Mouse (Mus musculus) skeletal muscle tissue, adult 2 months (tissue): ENCODE data around the gene Obsl1.

Source experiments
- DNase-seq: peaks from one replicate; pipeline ENCODE4 v3.0.0-alpha.2; 2012; ENCODE audit warnings: low read depth, low spot score

Obsl1 gene

DNA sequence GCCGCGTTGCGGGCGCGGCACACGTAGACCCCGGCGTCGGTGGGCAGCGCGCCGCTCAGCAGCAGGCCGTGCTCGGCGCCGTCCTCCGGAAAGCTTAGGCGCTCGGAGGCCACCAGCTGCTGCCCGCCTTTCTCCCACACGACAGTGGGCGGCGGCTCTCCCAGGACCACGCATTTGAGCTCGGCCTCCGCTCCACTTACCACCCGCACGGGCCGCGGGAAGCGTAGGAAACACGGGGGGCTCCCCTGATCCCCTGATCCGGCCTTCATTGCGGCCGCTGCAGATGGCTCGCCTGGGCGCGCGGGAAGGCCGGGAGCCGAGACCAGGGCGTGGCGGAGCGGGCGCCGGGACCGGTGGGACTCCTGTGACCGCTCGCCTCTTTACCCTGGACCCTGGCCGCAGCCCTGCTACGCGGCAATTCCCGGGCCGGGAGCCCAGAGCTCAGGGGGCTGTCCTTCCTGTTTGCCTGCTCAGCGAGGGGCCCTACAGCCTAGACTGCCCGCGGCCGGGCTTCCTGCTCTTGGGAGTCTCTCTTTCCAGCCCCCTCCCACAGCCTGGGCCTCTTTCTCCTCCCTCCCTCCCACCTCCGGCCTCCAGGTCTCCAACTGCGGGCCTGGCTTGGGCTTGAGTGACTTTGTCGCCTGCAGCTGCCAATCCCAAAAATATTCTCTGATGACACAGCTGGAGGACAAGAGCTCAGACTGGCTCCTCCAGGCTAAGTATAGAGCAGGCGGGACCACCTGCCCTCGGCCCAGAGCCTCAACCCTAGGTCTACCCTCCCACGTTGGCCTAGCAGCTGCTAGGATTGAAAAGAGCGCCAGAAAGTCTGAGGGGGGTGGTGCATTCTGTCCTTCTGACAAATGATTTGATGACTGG, at the start of gene Obsl1:
Gene Obsl1, minus strand, starts transcription at position 497 of the 876 bp plus-strand sequence.
- peak; percentile 83 for DNase-seq

DNA sequence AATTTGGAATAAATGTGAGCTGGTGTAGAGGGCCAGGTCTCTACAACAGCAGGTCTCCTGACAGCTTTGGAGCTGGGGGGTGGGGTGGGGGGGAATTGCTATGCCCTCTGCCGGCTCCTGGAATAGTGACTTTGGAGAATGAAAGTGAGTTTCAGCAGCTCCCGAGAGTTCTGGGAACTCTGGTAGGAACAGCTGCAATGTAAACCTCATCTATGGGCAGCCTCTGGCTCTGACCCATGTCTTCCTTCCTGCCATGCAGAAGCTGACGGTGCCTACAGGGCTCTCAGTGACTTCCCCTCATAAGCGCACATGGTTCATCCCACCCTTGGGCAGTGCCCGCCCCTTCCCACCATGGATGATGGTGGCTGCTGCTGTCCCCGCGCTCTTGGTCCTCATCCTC, 49.4 kb upstream of the Obsl1 start:
- no peak for DNase-seq

DNA sequence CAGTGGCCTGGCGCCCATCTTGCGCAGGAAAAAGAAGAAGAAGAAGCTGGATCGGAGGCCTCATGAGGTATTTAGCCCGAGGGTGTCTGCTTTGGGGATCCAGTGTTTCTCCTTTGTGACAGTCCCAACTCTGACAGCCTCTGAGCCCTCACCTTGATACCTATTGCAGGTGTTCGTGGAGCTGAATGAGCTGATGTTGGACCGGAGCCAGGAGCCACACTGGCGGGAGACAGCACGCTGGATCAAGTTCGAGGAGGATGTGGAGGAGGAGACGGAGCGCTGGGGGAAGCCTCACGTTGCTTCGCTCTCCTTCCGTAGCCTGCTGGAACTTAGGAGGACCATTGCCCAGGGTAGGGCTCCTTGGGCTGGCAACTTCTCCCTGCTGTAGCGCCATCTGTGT, 44.3 kb upstream of the Obsl1 start:
- no peak for DNase-seq

DNA sequence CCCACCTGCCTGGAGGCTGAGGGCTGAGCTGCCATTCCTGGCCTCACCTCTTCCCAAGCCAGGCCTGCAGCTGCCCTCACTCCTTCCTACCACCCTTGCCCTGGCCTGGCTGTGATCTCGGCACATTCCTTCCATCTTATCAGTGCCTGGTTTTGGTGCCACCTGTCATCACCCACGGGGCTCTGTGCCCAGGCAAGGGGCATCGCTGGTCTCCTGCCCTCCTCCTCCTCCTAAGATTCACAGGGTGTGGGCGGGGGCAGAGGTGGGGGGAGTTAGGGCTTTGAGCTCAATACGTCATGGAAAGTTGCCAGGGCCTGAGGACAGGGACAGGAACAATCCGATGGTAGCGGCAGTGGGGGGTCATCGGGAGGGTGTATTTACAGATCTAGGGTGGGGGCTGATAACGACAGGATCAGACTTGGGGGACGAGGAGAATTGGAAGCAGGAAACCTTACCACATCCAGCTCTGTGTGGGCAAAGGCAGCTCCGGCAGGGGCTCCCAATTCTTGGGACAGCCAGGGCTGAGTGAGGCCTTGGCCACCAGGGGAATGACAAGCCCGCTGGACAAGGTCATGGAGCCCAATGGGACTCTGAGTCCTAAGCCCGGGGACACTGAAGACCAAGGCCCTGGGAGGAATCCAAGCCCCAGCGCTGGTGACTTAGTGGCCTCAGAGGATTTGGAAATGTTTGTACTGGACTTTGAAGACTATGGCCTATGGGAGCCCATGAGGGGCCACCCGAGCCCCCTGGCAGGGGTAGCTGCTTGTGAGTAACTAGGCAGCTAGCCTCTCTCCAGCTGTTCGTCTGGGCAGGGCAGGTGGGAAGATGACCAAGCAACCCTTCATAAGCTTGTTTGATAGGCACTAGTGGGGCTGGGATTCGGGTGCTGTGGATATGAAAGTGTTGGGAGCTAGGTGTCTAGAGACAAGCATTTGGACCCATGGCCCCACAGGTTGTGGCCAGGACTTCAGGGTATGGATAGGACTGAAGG, 43.3 kb upstream of the Obsl1 start:
- DNase-seq, result no peak

DNA sequence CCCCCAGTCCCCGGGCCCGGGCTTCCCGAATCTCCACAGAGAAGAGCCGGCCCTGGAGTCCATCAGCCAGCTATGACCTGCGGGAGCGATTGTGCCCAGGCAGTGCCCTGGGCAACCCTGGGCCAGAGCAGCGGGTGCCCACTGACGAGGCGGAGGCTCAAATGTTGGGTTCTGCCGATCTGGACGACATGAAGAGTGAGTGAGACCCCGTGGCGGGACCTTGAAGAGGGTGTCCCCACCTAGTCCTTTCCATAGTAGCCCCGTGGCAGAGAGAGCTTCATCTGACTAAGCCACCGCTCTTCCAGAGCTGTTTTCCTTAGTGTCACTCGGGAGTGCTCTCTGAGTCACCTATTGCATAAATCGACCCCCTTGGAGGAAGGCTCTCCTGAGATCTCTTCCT, 42.6 kb upstream of the Obsl1 start:
- no peak for DNase-seq

DNA sequence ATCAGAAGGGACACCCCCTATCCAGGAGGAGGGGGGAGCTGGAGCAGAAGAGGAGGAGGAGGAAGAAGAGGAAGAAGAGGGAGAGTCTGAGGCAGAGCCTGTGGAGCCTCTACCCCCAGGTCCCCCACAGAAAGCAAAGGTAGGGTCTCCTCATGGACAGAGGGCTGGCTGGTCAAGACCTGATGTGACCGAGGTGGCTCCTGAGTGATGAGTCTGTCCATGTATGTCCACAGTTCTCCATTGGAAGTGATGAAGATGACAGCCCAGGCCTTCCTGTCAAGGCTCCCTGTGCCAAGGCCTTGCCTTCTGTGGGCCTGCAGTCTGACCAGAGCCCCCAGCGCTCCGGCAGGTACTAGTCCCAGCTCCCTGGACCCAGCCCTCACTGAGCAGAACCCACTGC, 41.8 kb upstream of the Obsl1 start:
- DNase-seq, result no peak

DNA sequence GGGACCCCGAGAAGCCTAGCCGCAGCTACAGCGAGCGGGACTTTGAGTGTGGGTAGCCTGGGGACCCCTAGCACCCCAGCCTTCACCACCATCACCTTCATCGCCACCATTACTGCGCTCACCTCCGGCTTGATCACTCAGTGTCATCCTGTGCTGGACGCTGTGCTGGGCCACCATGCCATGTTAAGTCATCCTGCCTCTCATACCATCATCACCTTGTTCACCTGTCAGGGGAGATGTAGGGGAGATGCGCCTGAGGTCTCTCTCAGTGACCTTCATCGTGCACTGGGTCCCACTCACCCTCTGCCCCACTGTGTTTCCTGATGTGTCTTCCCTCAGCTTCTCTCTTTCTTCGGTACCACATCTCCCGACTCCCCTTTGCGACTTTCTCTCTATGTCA, 41.1 kb upstream of the Obsl1 start:
- no peak for DNase-seq

DNA sequence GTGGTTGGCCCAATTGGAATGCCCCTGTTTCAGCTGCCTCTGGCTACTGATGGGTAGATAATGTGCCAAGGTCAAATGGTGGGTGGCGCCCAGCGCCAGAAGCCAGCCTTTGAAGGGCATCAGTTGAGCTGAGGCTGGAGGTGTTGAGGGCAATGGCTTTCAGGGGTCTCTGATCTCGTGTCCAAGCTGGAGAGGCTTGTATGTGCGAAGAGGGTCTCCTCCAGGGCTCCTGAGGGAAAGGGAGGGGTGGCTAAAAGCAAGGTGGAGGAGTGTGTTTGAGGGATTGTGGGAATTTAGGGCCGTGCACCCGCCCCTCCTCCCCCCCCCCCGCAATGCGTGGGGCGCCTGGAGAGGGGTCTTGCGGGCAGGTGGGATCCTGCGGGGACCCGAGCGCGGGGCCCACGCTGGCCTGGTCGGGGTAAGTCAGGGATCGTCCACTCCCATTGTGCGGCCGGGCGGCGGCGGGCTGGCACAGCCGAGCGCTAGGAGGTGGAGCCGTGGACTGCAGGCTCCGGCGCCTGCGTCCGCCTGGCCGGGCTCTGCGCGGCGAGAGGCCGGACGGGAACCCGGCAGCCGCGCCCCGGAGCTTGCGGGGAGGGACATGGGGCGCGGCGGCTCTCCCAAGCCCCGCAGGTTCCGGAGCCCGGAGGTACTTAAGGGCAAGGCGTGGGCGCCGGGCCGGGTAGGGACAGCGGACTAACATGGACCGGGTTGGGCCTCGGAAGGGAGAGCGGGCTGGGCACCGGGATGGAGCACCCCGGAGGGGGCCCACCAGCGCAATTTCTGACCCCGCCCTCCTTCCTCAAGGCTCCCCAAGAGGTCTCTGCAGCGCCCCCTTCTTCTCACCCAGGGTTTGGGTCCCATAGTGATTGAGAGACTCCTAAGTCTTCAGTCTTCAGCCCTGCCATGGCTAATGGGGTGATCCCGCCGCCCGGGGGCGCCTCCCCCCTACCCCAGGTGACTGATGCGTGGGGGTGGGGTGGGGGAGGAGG, 40.0 kb upstream of the Obsl1 start, which contains the start of gene Slc4a3:
Gene Slc4a3, plus strand, starts transcription at position 302 of the 992 bp plus-strand sequence.
- DNase-seq, result peak; percentile 27

DNA sequence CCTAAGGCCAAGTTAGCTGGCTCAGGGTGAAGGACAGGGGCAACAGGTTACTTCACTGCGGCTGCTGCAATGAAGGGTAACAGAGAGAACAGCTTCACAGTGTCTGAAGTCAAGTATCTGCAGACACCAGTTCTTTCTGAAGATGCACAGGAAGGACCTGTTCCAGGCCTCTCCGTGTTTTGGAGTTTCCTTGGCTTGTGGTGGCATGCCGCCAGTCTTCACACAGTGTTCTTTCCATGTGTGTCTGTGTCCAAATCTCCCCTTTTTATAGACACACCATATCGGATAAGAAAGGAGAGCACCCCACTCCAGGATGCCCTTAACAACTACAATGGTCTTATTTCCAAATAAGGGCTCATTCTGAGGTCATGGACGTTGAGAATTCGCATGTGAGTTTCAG, 38.1 kb upstream of the Obsl1 start:
- DNase-seq, result no peak

DNA sequence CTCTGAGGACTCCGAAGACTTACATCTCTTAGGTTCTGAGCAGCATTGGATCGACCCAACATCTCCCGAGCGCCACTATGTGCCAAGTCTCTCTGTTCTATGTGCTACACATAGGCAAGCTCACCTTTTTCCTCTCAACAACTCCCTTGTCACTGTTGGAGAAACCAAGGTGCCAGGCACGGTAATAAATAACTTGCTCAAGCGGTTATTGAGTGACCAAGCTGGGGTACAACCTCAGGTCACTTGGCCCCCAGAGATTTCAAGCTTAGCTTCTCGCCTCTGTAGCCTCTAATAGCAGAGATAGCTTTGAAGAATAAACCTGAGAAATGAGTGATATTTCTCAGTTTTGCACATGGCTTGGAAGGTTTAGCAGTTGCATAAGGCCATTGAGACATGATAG, 35.2 kb upstream of the Obsl1 start:
- DNase-seq, result no peak

DNA sequence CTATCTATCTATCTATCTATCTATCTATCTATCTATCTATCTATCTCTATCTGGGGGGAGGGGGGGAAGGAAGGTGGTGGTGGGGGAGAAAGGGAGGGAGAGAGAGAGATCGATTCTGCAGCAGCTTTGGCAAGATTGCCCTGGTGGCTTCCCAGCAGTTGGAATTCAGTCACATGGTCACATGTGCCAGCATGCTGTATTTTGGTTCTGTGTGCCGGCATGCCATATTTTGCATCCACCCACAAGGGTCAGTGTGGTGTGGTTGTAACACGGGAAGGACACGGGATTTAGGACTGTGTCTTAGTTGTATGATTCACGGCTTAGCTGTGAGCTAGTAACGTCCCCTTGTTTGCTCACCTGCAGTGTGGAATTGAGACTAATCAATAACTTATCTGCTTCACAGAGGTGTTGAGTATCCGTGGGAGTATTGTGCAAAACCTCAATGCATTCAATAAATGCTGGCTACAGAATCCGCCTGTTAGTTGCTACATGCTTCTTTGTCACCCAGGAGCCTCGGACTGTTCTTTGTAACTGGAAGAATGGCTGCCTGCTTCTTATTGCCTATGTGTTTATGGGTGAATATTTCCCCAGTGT, 32.4 kb upstream of the Obsl1 start:
- no peak for DNase-seq

DNA sequence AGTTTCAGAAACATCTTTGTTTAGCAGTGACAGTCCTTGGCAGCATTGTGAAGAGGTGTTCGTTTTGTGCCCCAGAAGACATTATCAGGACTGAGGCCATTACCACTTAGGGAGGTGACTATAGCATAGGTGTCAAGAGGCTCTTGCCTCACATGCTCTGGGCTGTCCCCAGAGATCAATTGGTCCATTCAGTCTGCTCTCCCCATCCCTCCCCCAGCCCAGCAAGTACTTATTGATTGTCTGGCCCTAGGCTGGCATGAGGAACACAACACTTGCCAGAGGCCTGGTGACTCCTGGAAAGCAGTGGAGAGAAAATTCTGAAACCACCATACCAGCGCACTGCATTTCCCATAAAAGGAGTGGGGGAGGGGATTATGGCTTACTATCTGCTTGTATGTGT, 31.3 kb upstream of the Obsl1 start:
- no peak for DNase-seq

DNA sequence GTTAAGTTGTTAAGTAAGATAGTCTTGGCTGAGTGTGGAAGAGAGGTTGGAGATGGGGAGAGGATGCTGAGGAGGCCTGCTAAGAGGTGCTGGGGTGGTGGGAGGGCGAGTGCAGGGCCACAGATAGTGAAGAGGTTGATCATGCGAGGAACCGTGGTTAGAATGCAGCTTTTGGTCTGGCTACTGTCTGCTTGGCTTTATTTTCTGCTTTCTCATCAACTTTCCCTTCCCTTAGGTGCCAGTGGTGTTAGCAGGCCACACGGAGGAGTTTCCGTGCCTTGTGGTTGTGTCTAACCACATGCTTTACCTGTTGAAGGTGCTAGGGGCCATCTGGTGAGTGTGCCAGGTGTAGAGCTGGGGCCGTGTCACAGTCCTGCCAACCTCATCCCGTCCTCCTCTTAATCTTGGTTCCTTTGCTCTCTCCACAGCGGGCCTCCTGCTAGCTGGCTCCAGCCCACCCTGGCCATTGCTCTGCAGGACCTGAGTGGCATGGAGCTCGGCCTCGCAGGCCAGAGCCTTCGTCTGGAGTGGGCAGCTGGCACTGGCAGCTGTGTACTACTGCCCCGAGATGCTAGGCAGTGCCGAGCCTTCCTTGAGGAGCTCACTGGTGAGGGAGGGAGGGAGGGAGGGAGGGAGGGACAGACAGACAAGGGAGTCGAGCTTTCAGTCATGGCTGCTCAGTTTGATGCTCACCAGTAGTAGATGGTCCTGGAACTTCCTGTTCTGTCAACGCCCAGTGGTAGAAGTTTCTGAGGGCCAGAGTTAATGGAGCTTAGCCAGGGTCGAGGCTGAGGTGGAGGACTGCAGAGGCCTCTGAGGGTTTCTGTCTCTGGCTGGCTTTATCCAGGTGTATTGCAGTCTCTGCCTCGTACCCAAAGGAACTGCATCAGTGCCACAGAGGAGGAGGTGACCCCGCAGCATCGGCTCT, 27.3 kb upstream of the Obsl1 start:
- DNase-seq, result no peak

DNA sequence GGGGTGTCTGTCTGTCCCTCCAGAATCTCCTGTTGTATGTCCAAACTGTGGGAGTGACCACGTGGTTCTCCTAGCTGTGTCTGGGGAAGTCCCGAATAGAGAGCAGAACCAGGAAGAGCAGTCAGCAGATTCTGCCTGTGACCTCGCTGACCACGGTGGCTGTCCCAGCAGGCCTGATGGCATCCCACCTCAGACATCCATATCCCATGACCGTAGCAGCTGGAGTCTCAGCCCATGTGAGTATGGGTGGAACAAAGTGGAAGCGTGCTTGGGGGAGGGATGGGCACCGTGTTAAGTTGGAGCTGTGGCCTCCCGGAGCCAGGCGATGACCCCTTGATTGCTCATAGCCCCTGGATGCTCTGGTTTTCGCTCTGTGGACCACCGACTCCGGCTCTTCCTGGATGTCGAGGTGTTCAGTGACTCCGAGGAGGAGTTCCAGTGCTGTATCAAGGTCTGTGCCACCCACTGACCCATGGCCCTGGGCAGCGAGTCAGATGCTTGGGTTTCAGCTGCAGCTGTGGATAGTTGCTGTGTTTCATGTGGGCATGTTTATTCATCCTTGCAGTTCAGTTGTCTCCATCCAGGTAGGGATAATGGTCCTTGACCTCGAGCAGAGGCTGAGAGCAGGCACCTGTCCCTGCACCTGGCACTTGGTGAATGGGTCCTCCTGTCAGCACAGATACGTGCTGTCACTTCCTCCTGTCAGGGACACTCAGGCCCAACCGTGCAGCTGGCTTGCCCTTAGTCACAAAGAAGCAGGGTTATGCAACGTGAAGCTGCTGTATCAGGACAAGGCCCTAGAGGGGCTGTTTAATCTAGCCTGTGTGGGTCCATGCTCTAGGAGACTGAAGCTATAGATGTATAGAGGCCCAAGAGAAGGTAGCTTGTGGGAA, 26.3 kb upstream of the Obsl1 start:
- DNase-seq, result no peak

DNA sequence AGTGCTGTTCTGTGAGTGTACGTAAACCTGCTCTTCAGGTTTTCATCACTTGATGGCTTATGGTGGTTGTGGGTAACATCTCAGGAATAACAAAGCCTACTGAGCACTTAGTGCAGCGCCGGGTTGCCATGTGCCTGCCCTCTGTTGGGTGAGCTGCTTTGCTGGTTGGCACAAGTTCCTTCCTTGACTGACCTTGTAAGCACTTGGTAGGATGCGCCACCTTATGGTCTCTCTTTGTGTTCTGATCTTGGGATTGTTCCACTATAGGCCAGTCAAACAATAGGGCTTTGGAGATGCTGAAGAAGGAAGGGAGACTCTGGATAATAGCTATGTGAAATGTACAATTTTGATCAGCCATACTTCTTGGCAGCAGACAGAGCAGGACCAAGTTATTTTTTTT, 24.3 kb upstream of the Obsl1 start:
- DNase-seq, result no peak

DNA sequence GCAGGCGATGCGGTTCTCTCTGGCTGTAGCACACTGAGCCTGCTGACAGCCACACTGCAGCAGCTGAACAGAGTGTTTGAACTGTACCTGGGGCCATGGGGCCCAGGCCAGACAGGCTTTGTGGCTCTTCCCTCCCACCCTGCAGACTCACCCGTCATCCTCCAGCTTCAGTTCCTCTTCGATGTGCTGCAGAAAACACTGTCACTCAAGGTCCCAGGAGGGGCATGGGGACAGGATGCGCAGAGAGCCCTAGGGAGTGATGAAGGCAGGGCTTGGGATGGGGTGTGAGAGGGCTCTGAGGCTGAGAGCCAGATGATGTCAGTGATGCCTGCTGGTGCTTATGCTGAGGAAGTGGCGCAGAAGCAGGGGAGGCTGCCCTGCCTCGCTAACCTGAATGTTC, 18.4 kb upstream of the Obsl1 start:
- DNase-seq, result no peak

DNA sequence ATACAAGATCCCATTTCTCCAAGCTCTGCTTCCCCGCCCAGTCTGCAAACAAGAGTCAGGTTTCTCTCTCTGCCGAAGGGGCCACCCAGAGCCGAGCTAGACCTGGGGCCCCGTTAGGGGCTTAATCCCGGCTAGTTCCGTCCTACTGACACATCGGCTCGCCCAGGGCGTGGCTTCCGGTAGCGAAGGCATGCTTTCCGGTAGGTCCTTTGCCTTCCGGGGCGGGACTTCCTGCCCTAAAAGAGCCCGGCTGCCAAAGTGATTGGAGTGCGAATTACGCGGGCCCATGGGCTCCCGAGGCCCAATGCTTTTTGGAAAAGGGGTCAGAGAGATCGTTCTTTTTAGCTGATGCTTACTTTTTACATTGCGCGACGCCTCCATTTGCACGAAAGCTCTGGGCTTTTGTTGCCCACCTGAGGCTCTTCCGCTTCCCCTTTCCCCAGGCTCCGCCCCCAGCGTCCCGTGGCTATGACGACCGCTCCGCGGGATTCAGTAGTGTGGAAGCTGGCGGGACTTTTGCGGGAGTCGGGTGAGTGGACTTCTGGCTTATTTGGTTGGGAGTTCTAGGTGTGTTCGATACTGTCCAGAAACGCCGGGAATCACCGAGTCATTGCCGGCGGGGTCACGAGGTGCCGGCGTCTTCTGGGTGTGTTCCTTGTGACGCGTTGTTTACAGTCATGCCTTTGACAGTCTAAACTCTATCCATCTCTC, 15.2 kb upstream of the Obsl1 start, which contains the start of gene Stk11ip:
Gene Stk11ip, plus strand, starts transcription at position 209 of the 711 bp plus-strand sequence.
- DNase-seq, result peak; percentile 86

DNA sequence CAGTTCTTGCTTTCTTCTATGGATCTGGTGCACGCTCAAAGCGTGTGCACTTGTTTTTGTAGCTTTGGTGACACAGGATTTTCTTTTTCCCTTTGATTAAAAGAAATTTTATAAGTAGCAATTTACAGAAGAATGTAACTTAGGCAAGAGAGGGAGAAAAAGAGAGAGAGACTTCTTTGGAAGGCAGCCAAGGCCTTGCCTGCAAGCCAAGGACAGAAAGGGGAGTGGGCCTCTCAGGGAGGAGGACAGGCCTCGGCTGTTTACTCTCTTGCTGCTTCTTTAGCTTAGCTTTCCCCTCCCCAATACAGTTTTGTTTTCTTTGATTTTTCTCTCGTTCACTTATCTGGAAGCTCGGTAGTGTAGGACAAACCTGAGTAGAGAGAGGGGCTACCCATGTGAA, 13.3 kb upstream of the Obsl1 start:
- DNase-seq, result no peak
